Mouse (Mus musculus) lung, postnatal 0 days (tissue): ENCODE data around the gene Cd3d.

ENCODE experiments used
- CTCF ChIP-seq: IDR thresholded peaks from 2 replicates; pipeline ENCODE4 v1.5.1; 2016; ENCODE audit warnings: antibody characterized with exemption, mild to moderate bottlenecking
- EP300 ChIP-seq: IDR thresholded peaks from 2 replicates; pipeline ENCODE4 v1.6.1; 2016; ENCODE audit warnings: antibody characterized with exemption, mild to moderate bottlenecking, control low read depth

DNA sequence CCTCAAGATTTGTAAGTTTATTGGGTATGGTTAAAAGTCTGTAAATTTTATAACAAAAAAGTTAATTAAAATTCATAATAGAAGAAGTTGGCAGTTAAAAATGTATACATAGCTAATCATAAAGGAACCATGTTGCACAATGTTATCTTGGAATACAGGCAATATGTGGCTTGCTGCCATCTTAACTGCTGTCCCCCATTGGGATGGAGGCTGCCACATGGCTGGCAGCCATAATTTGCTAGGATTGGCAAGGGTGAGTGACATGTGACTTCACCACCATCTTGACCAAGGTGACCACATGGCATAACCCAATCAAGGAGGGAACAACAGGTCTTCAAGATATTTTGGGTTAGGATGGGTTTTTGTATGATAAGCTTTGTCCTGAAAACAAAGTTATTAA is 10.7 kb downstream of the Cd3d start:
- TF ChIP-seq CTCF = no peak
- no peak for TF ChIP-seq EP300
